Mouse (Mus musculus): ENCODE results near the gene Adgrf1.

Gene Adgrf1

DNA sequence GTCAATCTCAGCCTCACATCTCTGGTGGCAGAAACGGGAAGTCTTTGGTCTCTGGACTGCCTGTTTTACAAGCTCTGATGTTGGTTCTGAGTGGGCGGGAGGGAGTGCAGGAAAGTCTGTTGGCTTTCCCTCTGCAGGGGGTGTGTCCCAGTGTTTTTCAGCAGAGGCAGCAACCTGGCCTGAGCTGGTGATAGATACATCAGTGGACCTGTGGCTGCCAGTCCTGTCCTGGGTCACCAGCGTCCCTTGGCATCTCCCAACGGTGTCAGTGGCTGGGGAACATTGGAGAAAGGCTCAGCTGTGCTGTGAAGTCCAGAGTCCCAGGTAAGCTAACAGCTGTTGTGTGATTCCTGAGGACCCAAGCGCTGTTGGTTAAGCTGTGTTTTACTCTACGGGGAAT, at the start of gene Adgrf1:
Adgrf1 (plus strand) TSS at position 169 of the 400 bp plus-strand sequence.
- no peak for DNase-seq

- no peak for DNase-seq
These were observed 44.0 kb upstream of the Adgrf1 start for GRCm38 (mm10) chr17:43226101-43226500.

DNA sequence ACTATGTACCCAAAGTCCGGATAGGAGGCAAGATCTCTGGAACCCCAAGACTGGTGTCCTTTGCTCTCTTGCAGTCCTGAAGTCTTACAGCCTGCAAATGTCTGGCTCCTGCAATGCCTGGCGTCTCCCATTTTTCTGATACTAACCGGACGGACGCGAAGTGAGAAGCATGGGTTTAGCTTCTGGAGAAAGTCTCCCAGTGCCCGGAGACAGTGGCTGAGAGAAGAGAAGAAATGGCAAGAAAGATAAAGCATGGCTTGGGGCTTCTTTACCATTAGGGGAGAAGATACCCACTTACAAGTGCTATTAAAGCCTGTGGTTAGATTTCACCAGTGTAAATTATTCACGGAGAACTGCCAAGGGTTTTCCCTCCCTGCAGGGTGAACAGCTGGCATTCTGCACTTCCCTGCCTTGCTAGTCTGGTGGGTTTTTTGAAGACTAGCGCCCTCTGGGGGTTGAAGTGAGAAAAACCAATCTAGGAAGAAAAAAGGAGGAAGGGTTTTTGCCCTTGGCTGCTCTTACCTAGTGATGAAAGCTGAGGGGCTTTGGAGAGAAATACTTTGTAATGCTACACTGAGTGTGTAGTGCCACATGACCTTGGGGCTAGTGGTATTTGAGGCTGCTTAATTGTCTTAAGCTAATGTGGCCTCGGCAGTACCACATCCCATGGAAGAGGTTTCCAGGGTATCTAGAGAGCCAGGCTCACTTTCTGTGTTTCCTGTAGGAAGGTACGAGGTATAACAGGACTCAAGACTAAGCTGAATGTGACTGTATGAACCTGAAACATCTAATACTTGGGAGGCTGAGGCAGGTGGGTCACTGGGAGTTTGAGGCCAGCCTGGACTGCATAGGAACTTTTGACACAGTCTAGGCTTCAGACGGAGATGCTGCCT, 40.3 kb upstream of the Adgrf1 start:
- DNase-seq = peak; percentile 46

DNA sequence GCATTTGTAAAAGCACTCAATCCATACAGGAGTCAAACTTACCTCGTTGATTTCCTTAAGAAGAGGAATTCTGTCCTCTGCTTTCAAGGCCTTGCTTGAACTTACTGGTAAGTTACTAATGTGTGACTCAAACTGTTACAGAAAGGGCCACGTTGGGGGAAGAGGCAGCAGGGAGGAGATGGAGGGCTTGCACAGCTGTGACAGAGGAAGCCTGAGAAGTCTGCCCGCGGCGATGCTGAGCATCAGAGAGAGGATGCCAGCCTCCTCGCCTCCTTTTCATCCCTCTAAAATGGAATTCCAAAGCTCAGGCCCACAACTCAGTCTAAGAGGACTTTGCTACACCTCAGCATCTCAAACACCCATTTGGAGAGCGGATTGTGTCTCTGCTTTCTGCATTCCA, 39.3 kb upstream of the Adgrf1 start:
- peak; percentile 33 to 51 for DNase-seq

DNA sequence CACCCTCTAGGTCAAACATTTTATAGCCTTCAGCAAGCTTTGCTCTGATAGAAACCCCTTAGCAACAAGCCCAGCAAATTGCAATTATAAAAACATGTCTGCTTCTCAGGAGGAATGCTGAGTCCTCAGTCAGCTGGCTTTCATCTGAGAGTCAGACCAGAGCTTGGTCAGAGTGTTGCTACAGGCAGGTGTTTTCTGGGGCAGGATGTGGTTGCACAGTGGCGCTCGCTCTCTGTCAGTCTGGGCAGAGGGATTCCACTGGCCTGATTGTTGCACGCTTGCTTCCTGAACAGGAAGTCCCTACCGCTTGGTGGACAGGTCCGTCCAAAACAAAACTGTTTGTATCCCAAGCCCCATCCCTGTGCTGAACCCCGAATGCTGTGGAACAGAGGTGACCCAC, 37.4 kb upstream of the Adgrf1 start:
- DNase-seq = peak; percentile 69 to 78

DNA sequence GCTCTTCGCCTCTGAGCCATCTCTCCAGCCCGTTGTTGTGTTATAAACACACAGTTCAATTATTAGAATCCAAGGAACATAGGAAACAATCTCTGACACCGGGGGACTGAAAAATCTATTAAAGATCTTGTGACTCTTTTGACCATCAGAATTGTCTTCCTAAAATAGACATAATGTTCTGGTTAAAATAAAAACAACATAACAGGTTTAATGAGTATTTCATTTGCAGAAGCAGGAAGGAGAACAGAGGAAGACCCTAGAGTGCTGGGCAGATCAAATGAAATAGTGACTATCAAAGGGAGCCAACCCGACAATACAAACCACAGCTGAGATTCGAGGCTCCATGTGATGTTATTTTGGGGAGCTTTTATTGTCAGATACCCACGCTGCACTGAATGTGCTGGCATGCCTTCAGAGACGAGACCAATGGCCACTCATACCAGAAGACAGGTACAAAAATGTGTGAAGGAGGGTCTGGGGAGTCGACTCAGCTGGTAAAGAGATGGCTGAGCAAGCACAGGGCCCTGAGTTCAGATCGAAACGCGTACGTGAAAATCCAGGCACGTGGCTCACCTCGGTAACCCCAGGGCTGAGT, 33.4 kb upstream of the Adgrf1 start:
- DNase-seq = no peak

DNA sequence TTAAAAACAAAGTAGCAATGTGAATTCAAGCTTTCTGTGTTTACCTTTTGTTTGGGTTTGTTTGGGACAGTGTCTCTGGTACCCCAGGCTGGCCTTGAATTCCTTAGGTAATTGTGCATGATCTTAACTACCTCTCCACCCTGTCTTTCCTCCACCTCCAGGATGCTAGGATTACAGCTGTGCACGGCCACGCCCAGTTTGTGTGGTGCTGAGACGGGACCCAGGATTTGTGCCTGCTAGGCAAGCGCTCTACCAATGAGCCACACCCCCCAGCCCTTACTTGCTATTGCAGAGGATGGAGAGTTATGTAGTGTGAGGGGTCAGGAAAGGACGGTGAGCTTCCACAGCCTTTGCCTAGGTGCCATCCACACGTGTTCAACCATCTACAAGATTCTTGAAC, 31.1 kb upstream of the Adgrf1 start:
- DNase-seq = no peak

DNA sequence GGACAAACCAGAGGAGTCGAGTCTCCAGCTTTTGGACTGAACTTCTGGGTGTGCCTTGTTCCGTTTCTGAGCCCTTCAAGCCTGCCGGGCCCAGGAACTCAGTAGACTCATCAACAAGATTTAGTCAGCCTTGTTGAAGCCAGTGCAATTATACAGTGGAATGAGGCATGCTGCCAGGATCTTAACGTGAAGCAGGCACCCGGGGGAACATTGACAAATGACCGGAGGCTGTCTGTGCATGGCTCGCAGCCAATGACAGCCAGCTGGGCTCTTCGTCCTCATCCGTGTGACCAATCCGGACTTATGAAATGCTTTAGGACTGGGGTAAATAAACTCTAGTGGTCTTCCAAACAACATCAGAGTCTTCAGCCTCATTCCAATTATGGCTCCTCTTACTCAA, 29.0 kb upstream of the Adgrf1 start:
- DNase-seq = no peak

- DNase-seq = no peak
These were observed 27.5 kb upstream of the Adgrf1 start for GRCm38 (mm10) chr17:43242609-43243008.

DNA sequence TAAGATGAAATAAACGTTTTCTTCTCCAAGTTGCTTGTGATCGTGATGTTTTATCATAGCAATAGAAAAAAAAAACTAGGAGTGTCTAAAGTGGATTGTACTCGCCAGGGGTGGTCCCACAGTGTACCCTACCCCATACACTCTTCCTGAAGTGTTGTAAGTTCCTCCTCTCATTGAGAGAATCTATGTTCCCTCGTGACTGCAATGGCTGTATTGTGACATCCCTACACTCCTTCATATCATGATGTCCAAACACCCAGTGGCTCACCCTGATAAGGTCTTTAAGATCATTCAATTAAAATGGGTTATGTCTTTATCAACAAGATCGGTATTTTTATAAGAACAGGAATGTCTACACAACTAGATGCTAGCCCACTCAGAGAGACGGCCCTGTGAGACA, 24.8 kb upstream of the Adgrf1 start:
- DNase-seq = no peak

DNA sequence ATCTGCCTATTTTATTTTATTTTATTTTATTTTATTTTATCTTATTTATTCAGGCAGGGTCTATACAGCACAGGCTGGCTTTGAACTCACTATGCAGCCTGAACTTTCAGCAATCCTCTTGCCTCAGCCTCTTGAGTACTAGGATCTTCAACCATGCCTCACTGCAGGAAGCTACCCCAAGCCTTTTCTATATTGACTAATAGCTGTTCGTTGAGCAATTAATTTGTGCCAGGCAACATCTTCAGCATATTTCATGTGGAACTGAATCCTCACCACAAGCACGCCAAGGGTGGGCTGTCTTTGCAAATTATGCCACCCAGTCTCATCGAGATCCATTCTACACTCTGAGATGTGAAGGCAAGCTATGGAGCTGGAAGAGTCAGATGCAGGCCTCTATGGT, 22.9 kb upstream of the Adgrf1 start:
- no peak for DNase-seq

GRCm38 (mm10) chr17:43249645-43250044, 20.5 kb upstream of the Adgrf1 start:
- no peak for DNase-seq

- DNase-seq = no peak
These were observed 18.6 kb upstream of the Adgrf1 start for GRCm38 (mm10) chr17:43251249-43252125.

DNA sequence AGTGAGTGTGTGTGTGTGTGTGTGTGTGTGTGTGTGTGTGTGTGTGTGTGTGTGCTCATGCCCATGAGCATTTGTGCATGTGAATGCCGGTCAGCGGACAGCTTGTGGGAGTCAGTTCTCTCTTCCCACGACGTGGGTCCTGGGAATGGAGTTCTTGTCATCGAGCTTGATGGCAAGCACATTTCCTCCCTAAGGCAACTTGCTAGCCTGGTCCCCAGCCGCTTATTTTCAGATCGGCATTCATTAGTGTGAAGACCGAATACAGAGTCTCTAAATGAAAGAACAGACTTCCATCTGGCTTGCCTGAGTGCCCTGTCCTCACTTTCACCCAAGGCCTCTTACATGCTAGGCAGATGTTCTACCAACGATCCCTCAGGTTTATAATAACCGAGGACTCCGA, 17.3 kb upstream of the Adgrf1 start:
- no peak for DNase-seq

DNA sequence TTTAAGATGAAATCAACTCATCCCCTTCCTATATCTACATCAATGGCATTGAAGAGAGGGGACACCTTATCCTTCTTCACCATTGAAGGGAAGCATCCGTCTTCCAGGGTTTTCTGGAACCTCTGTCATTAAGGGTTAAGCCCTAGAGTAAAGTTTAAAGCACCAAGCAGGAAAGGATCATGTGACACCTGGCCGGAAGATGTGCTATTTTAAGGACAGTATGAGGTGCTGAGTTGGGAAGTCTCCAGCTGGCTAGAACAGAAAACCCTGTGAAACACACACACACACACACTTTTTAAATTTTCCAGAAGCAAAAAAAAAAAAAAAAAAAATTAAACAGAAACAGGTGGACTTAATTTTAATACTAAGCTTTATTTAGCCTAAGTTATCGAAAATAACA, 15.9 kb upstream of the Adgrf1 start:
- DNase-seq = peak in 1 of 2 experiments; percentile 26

GRCm38 (mm10) chr17:43256536-43257135, 13.5 kb upstream of the Adgrf1 start:
- no peak for DNase-seq

- no peak for DNase-seq
These were observed 12.4 kb upstream of the Adgrf1 start for GRCm38 (mm10) chr17:43257699-43258098.

DNA sequence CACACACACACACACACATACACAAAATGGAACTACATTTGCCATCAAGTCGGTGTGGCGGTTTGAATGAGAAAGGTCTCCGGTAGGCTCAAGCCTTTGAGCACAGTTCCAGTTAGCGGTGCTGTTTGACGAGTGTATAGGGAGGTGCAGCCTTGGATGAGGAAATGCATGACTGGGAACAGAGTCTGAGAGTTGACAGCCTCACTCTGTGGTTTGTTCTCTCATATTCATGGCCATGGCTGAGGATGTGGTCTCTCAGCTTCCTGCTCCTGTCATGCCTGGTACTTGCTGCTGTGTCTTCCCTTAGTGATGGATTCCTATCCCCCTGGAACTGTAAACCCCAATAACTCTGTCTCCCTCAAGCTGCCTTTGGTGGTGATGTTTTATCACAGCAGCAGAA, 8.2 kb upstream of the Adgrf1 start:
- DNase-seq = peak in 1 of 2 experiments; percentile 19

DNA sequence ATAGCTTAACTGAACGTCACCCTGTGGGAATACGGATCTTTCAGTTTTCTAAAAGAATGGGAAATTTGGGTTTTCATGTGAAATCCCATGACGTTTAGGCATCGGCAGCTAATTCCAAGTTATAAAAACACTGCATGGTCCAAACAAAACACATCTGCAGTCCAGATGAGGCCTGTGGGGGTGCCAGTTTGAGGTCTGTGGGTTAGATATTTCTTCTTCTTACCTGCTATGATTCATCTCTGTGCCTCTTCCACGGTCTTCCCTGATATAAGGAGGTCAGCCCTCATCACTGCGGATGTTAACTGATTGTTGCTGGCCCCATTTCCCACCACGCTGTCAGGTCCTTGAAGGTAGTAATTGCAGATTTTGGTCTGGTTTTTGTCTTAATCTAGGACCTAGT, 5.4 kb upstream of the Adgrf1 start:
- no peak for DNase-seq

GRCm38 (mm10) chr17:43265178-43265837, 4.8 kb upstream of the Adgrf1 start:
- DNase-seq = peak; percentile 59 to 60

GRCm38 (mm10) chr17:43265944-43266343, 4.2 kb upstream of the Adgrf1 start:
- DNase-seq = no peak

GRCm38 (mm10) chr17:43266636-43267035, 3.5 kb upstream of the Adgrf1 start:
- DNase-seq = no peak
